Mouse (Mus musculus): ENCODE measurements at regions not wholly inside any gene's neighbourhood (a gene's known extent, or its start where the extent isn't known, plus 50 kb on each side); places are given as distances from the start of the nearest gene placed in this dataset.

DNA sequence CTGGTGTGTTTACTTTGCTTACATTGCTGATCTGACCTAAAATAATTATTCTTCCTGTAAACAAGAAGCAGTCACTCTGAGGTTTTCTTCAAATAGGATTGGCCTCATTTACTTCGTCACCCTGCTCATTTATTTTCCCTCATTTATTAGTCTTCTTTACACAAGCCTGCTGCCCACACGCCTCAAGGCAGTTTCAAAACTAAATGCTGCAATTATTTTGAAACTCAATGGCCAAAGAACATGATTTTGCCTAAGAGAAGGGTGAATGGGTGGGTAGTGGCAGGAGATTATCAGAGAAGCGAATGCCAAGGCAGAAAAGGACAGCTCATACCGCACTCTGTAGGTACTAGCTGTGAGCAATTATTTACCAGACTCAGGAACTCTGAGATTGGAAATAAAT lies 227.8 kb downstream of the Hlx start:
- Histone ChIP-seq H3K27ac (ENCODE audit: low read length) (no peak overlapping the region), H3K4me1 (ENCODE audit: control insufficient read depth, insufficient read depth, low read length) (0 out of 2 replicates have a peak, but pooled peaks cover 4% of the 10 kb centered on the region), H3K9ac (replicated peaks; ENCODE audit: low read depth, low read length) (no peak overlapping the region), H3K4me2 (replicated peaks; ENCODE audit: low read depth, low read length) (no peak overlapping the region), H3K36me3 (ENCODE audit: control insufficient read depth, insufficient read depth, low read length) (no peaks in the 10 kb centered on the region), H3K27me3 (ENCODE audit: control insufficient read depth, insufficient read depth, low read length) (no peaks in the 10 kb centered on the region), H3K4me3 (ENCODE audit: low read depth, low read length) (no peak overlapping the region), H3K9me3 (ENCODE audit: control insufficient read depth, low read depth, low read length) (no peaks in the 10 kb centered on the region)
- no peak for ATAC-seq (ENCODE audit: insufficient number of reproducible peaks, insufficient read depth, low FRiP score, low read depth)
- WGBS: 73% methylated on average over 4 of the region's 4 CpGs

DNA sequence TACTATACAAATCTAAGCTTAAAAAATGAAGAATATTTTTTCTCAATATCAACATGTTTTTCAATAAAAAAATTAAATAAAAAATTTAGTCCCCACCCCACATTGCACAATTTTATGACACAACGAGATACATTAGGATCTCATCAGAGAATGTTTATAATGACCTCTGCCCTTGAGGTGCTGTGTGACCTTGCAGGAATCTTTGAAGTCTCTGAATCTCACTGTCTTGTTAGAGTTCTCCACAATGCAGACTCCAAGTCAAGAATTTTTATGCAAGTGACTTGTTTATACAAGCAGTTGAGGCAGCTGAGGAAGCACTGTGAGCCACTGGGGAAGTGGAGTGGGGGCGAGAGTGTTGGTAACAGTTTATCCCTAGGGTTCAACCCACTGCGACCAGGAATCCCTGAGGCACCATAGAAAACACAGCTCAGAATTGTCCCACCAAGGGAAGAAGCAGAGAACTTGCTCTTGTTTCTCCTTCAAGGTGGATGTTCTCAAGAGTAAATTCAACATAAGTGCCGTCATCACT lies 228.5 kb downstream of the Hlx start:
- ATAC-seq (ENCODE audit: insufficient number of reproducible peaks, insufficient read depth, low FRiP score, low read depth): no peak

DNA sequence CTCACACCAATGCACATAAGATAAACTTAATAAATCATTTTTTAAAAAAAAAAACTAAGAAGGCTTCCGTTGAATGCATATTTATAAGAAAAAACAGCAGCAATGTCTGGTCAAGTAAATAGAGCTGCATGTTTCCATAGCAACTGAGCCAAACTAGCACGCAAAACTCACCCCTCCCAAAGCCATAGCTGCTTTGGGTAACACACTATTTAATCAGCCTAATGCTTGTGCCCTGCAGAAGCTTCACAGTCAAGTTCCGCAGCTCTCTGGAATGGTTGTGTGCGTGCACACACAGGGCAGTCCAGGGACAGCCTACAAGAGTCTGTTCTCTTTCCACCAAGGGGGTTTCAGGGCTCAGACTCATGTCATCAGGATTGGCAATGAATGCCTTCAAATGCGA lies 231.7 kb downstream of the Hlx start:
- H3K36me3 ChIP-seq (ENCODE audit: control insufficient read depth, insufficient read depth, low read length): no peaks in the 10 kb centered on the region
- ATAC-seq (ENCODE audit: insufficient number of reproducible peaks, insufficient read depth, low FRiP score, low read depth): no peak
- H3K9me3 ChIP-seq (ENCODE audit: control insufficient read depth, low read depth, low read length): peaks cover 4% of the 10 kb centered on the region; the same call in 1 of the 2 replicates
- 0 out of 2 replicates have a peak, but pooled peaks cover 4% of the 10 kb centered on the region for H3K4me1 ChIP-seq (ENCODE audit: control insufficient read depth, insufficient read depth, low read length)
- H3K27me3 ChIP-seq (ENCODE audit: control insufficient read depth, insufficient read depth, low read length): no peaks in the 10 kb centered on the region
- H3K4me3 ChIP-seq (ENCODE audit: low read depth, low read length): no peak overlapping the region
- H3K27ac ChIP-seq (ENCODE audit: low read length): no peak overlapping the region
- H3K9ac ChIP-seq (replicated peaks; ENCODE audit: low read depth, low read length): no peak overlapping the region
- 63% methylated on average over 5 of the region's 5 CpGs for WGBS
- H3K4me2 ChIP-seq (replicated peaks; ENCODE audit: low read depth, low read length): no peak overlapping the region

More for the DNA sequence above, 228.5 kb downstream of the Hlx start:
- Histone ChIP-seq H3K9ac (replicated peaks; ENCODE audit: low read depth, low read length) (no peak overlapping the region), H3K4me3 (ENCODE audit: low read depth, low read length) (no peak overlapping the region), H3K27ac (ENCODE audit: low read length) (no peak overlapping the region), H3K27me3 (ENCODE audit: control insufficient read depth, insufficient read depth, low read length) (no peaks in the 10 kb centered on the region), H3K9me3 (ENCODE audit: control insufficient read depth, low read depth, low read length) (no peaks in the 10 kb centered on the region), H3K36me3 (ENCODE audit: control insufficient read depth, insufficient read depth, low read length) (no peaks in the 10 kb centered on the region), H3K4me1 (ENCODE audit: control insufficient read depth, insufficient read depth, low read length) (0 out of 2 replicates have a peak, but pooled peaks cover 4% of the 10 kb centered on the region), H3K4me2 (replicated peaks; ENCODE audit: low read depth, low read length) (no peak overlapping the region)
- 73% methylated on average over 4 of the region's 4 CpGs for WGBS

DNA sequence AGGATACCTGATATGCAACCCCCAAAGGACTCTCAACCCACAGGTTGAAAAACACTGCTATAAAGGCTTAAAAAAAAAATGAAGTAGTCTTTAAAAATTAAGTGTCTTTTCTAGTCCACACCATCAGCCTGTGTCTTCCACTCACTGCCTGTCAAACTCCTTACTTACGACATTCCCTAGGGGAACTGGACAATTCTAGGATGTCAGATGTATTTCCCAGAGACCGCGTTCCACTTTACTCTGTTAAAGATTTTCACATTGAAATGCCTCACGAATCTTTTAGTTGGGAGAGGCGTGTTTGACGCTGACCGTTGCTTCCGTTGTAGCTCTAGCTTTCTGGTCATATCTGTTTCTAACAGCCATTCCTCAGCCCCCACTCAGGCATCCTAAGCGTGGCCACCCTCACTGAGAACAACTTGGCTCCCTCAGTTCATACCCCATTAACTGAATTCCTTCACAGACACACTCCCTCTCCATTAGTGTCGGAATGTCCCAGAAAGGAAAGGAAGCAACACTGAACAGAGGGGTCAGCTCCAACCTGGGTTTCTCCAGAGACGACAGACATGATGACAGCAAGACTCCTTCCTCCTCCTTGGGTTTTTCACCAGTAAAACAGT lies 233.4 kb downstream of the Hlx start:
- no peak overlapping the region for H3K27ac ChIP-seq (ENCODE audit: low read length)
- H3K36me3 ChIP-seq (ENCODE audit: control insufficient read depth, insufficient read depth, low read length): no peaks in the 10 kb centered on the region
- H3K4me2 ChIP-seq (replicated peaks; ENCODE audit: low read depth, low read length): no peak overlapping the region
- H3K9me3 ChIP-seq (ENCODE audit: control insufficient read depth, low read depth, low read length): peaks cover 4% of the 10 kb centered on the region; the same call in 1 of the 2 replicates
- no peak overlapping the region for H3K9ac ChIP-seq (replicated peaks; ENCODE audit: low read depth, low read length)
- no peaks in the 10 kb centered on the region for H3K27me3 ChIP-seq (ENCODE audit: control insufficient read depth, insufficient read depth, low read length)
- H3K4me3 ChIP-seq (ENCODE audit: low read depth, low read length): no peak overlapping the region
- WGBS: 56% methylated on average over 11 of the region's 11 CpGs
- 0 out of 2 replicates have a peak, but pooled peaks cover 4% of the 10 kb centered on the region for H3K4me1 ChIP-seq (ENCODE audit: control insufficient read depth, insufficient read depth, low read length)
- no peak for ATAC-seq (ENCODE audit: insufficient number of reproducible peaks, insufficient read depth, low FRiP score, low read depth)

- ATAC-seq (ENCODE audit: insufficient number of reproducible peaks, insufficient read depth, low FRiP score, low read depth): no peak
- no peak overlapping the region for H3K9ac ChIP-seq (replicated peaks; ENCODE audit: low read depth, low read length)
- peaks cover 4% of the 10 kb centered on the region; the same call in 1 of the 2 replicates for H3K9me3 ChIP-seq (ENCODE audit: control insufficient read depth, low read depth, low read length)
- no peak overlapping the region for H3K4me2 ChIP-seq (replicated peaks; ENCODE audit: low read depth, low read length)
- H3K27ac ChIP-seq (ENCODE audit: low read length): no peak overlapping the region
- WGBS: 50% methylated on average over 1 of the region's 1 CpGs
- no peaks in the 10 kb centered on the region for H3K36me3 ChIP-seq (ENCODE audit: control insufficient read depth, insufficient read depth, low read length)
- H3K4me3 ChIP-seq (ENCODE audit: low read depth, low read length): no peak overlapping the region
- 0 out of 2 replicates have a peak, but pooled peaks cover 4% of the 10 kb centered on the region for H3K4me1 ChIP-seq (ENCODE audit: control insufficient read depth, insufficient read depth, low read length)
- H3K27me3 ChIP-seq (ENCODE audit: control insufficient read depth, insufficient read depth, low read length): no peaks in the 10 kb centered on the region
These were observed 235.4 kb downstream of the Hlx start for GRCm38 (mm10) chr1:184497007-184497406.

- Histone ChIP-seq H3K9me3 (ENCODE audit: control insufficient read depth, low read depth, low read length) (peaks cover 4% of the 10 kb centered on the region; the same call in 1 of the 2 replicates), H3K4me2 (replicated peaks; ENCODE audit: low read depth, low read length) (no peak overlapping the region), H3K4me3 (ENCODE audit: low read depth, low read length) (no peak overlapping the region), H3K9ac (replicated peaks; ENCODE audit: low read depth, low read length) (no peak overlapping the region), H3K36me3 (ENCODE audit: control insufficient read depth, insufficient read depth, low read length) (no peaks in the 10 kb centered on the region), H3K27ac (ENCODE audit: low read length) (no peak overlapping the region), H3K27me3 (ENCODE audit: control insufficient read depth, insufficient read depth, low read length) (no peaks in the 10 kb centered on the region), H3K4me1 (ENCODE audit: control insufficient read depth, insufficient read depth, low read length) (no peaks in the 10 kb centered on the region)
- WGBS: 47% methylated on average over 8 of the region's 8 CpGs
- no peak for ATAC-seq (ENCODE audit: insufficient number of reproducible peaks, insufficient read depth, low FRiP score, low read depth)
These were observed 238.6 kb downstream of the Hlx start for GRCm38 (mm10) chr1:184493811-184494210.

DNA sequence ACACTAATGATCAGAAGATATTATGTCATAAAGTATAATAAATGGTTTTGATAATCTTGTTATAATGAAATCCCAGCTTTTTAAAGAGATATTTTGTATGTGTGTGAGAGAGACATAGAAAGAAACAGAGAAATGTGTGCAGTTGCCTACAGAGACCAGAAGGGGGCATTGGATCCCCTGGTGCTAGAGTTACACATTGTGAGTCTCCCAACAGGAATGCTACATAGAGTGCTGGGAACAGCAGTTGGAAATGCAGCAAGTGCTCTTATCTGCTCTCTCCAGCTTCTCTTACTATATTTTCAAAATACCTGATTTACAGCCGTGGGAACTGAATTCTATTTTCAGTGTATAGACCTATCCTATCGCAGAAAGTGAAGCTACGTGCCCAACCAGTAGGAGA lies 240.3 kb downstream of the Hlx start:
- 91% methylated on average over 3 of the region's 3 CpGs for WGBS
- H3K27me3 ChIP-seq (ENCODE audit: control insufficient read depth, insufficient read depth, low read length): no peaks in the 10 kb centered on the region
- H3K4me2 ChIP-seq (replicated peaks; ENCODE audit: low read depth, low read length): no peak overlapping the region
- ATAC-seq (ENCODE audit: insufficient number of reproducible peaks, insufficient read depth, low FRiP score, low read depth): no peak
- no peaks in the 10 kb centered on the region for H3K9me3 ChIP-seq (ENCODE audit: control insufficient read depth, low read depth, low read length)
- no peak overlapping the region for H3K27ac ChIP-seq (ENCODE audit: low read length)
- no peak overlapping the region for H3K4me3 ChIP-seq (ENCODE audit: low read depth, low read length)
- no peaks in the 10 kb centered on the region for H3K4me1 ChIP-seq (ENCODE audit: control insufficient read depth, insufficient read depth, low read length)
- no peak overlapping the region for H3K9ac ChIP-seq (replicated peaks; ENCODE audit: low read depth, low read length)
- no peaks in the 10 kb centered on the region for H3K36me3 ChIP-seq (ENCODE audit: control insufficient read depth, insufficient read depth, low read length)

DNA sequence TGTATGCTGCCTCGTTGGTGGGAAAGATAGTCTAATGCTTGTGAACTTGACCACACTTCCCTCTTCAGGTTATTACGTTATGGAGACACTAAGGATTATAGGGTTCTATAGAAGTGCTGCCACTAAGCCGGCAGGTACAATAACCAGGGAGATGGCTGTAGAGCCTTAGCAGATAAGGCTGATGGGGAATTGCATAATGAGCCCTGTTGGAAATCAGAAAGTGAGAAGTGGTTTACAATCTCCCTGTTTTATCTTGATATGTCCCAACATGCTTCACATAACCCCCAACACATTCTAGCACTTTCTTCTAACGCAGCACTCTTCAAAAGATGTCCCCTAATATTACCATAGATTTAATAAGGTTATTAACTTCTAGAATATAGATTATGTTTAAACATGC lies 241.2 kb downstream of the Hlx start:
- H3K36me3 ChIP-seq (ENCODE audit: control insufficient read depth, insufficient read depth, low read length): no peaks in the 10 kb centered on the region
- no peak overlapping the region for H3K27ac ChIP-seq (ENCODE audit: low read length)
- WGBS: 83% methylated on average over 4 of the region's 4 CpGs
- ATAC-seq (ENCODE audit: insufficient number of reproducible peaks, insufficient read depth, low FRiP score, low read depth): no peak
- no peak overlapping the region for H3K4me2 ChIP-seq (replicated peaks; ENCODE audit: low read depth, low read length)
- H3K4me1 ChIP-seq (ENCODE audit: control insufficient read depth, insufficient read depth, low read length): no peaks in the 10 kb centered on the region
- no peak overlapping the region for H3K4me3 ChIP-seq (ENCODE audit: low read depth, low read length)
- H3K27me3 ChIP-seq (ENCODE audit: control insufficient read depth, insufficient read depth, low read length): no peaks in the 10 kb centered on the region
- H3K9ac ChIP-seq (replicated peaks; ENCODE audit: low read depth, low read length): no peak overlapping the region
- H3K9me3 ChIP-seq (ENCODE audit: control insufficient read depth, low read depth, low read length): no peaks in the 10 kb centered on the region

DNA sequence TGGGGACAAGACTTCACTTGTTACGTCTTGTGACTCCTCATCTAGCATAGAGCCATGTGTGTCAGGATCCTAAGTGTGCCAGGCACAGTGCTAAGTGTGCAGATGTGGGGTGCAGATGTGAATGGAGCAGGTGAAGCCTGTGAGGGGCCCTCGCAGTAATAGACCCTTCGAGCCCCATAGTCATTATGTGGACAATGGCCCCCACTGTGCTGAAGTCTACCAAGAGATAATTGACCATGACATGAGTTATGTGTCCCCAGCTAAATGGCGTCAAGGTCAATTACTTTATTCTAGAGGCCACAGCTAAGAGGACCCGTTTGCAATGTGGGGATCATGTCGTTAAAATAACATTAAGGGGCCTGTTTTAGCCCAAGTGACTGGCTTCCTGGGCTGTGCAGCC lies 245.0 kb downstream of the Hlx start:
- no peak overlapping the region for H3K4me3 ChIP-seq (ENCODE audit: low read depth, low read length)
- H3K4me1 ChIP-seq (ENCODE audit: control insufficient read depth, insufficient read depth, low read length): no peaks in the 10 kb centered on the region
- H3K27ac ChIP-seq (ENCODE audit: low read length): no peak overlapping the region
- no peaks in the 10 kb centered on the region for H3K27me3 ChIP-seq (ENCODE audit: control insufficient read depth, insufficient read depth, low read length)
- no peak overlapping the region for H3K9ac ChIP-seq (replicated peaks; ENCODE audit: low read depth, low read length)
- 47% methylated on average over 6 of the region's 6 CpGs for WGBS
- ATAC-seq (ENCODE audit: insufficient number of reproducible peaks, insufficient read depth, low FRiP score, low read depth): no peak
- H3K9me3 ChIP-seq (ENCODE audit: control insufficient read depth, low read depth, low read length): no peaks in the 10 kb centered on the region
- H3K4me2 ChIP-seq (replicated peaks; ENCODE audit: low read depth, low read length): no peak overlapping the region
- no peaks in the 10 kb centered on the region for H3K36me3 ChIP-seq (ENCODE audit: control insufficient read depth, insufficient read depth, low read length)
